Mouse (Mus musculus) hindbrain, embryonic 15.5 days (tissue): ENCODE data around the gene Atp8a2. TPM values are rescaled to one million over a fixed set of nuclear protein-coding genes. Genes with fewer than 3 reads are reported as not detected.

Experiments
- ATAC-seq: fragments of 200-750 bp; cut with Nextera tagmentation; 2 replicates; pipeline ENCODE4 v1.8.0; 2017; ENCODE audit warnings: low read depth, moderate number of reproducible peaks, moderate TSS enrichment; ENCODE audit not compliant: low FRiP score
- H3K27ac ChIP-seq: fragments of 300-500 bp; sonication (generic); replicated peaks from 2 replicates; pipeline ENCODE4 v1.5.1; 2015; ENCODE audit warnings: mild to moderate bottlenecking, inconsistent platforms
- H3K27me3 ChIP-seq: fragments of 300-500 bp; sonication (generic); 2 replicates; pipeline ENCODE4 v1.6.1; 2015; ENCODE audit warnings: control low read depth, inconsistent platforms
- H3K36me3 ChIP-seq: fragments of 300-500 bp; sonication (generic); 2 replicates; pipeline ENCODE4 v1.6.1; 2015; ENCODE audit warnings: control low read depth, inconsistent platforms
- H3K4me1 ChIP-seq: fragments of 300-500 bp; sonication (generic); replicated peaks from 2 replicates; pipeline ENCODE4 v1.6.1; 2015; ENCODE audit warnings: control low read depth, inconsistent platforms
- H3K4me2 ChIP-seq: fragments of 300-500 bp; sonication (generic); 2 replicates; pipeline ENCODE4 v1.6.1; 2015; ENCODE audit warnings: moderate library complexity, mild to moderate bottlenecking, inconsistent platforms
- H3K4me3 ChIP-seq: fragments of 300-500 bp; sonication (generic); 2 replicates; pipeline ENCODE4 v1.5.1; 2015; ENCODE audit warnings: mild to moderate bottlenecking, inconsistent platforms
- H3K9ac ChIP-seq: fragments of 300-500 bp; sonication (generic); 2 replicates; pipeline ENCODE4 v1.6.1; 2015; ENCODE audit warnings: inconsistent platforms
- H3K9me3 ChIP-seq: fragments of 300-500 bp; sonication (generic); 2 replicates; pipeline ENCODE4 v1.6.1; 2016; ENCODE audit warnings: control low read depth, inconsistent platforms
- WGBS: fragments of 180-500 bp; shearing (Covaris S2); methylation state at CpG from one replicate; pipeline ENCODE4 v1.1.7; 2015; 5-methylcytosine and 5-hydroxymethylcytosine counted together
- polyA plus RNA-seq: library from polyadenylated mRNA; unstranded; fragments of >200 nt; fragmentation: Nextera tagmentation; extraction: Ambion mirVana; gene quantifications from 2 replicates; pipeline ENCODE4 v1.2.1, GENCODE M21; 2015

The Atp8a2 gene
- polyA plus RNA-seq, 1 experiment from 2014 or later: 42.8 TPM

- WGBS: 55% methylated on average over 14 of the region's 14 CpGs
These were observed 583.9 kb downstream of the Atp8a2 start for GRCm38 (mm10) chr14:59612920-59613625.

GRCm38 (mm10) chr14:59607021-59607420 is 590.0 kb downstream of the Atp8a2 start:
- 60% methylated on average over 3 of the region's 3 CpGs for WGBS
- Histone ChIP-seq H3K4me3 (no peak overlapping the region), H3K9ac (no peak overlapping the region), H3K27me3 (no peaks in the 10 kb centered on the region), H3K27ac (no peak overlapping the region), H3K4me2 (no peak overlapping the region), H3K36me3 (no peaks in the 10 kb centered on the region), H3K9me3 (no peaks in the 10 kb centered on the region), H3K4me1 (no peaks in the 10 kb centered on the region)
- ATAC-seq: no peak

More at GRCm38 (mm10) chr14:59612920-59613625, 583.9 kb downstream of the Atp8a2 start:
- H3K9me3 ChIP-seq: no peaks in the 10 kb centered on the region
- no peaks in the 10 kb centered on the region for H3K4me1 ChIP-seq
- H3K9ac ChIP-seq: no peak overlapping the region
- no peak for ATAC-seq
- H3K36me3 ChIP-seq: no peaks in the 10 kb centered on the region
- no peaks in the 10 kb centered on the region for H3K27me3 ChIP-seq
- H3K4me2 ChIP-seq: no peak overlapping the region
- H3K4me3 ChIP-seq: no peak overlapping the region
- H3K27ac ChIP-seq: no peak overlapping the region

GRCm38 (mm10) chr14:59605671-59606353 is 591.2 kb downstream of the Atp8a2 start:
- Histone ChIP-seq H3K4me2 (no peak overlapping the region), H3K4me3 (no peak overlapping the region), H3K9me3 (no peaks in the 10 kb centered on the region), H3K27me3 (no peaks in the 10 kb centered on the region), H3K27ac (no peak overlapping the region), H3K36me3 (no peaks in the 10 kb centered on the region), H3K9ac (no peak overlapping the region), H3K4me1 (no peaks in the 10 kb centered on the region)
- ATAC-seq: 0 out of 2 replicates have a peak, but pooled peaks have one; percentile 69
- 21% methylated on average over 5 of the region's 5 CpGs for WGBS

GRCm38 (mm10) chr14:59604002-59604645 is 592.9 kb downstream of the Atp8a2 start:
- no peaks in the 10 kb centered on the region for H3K36me3 ChIP-seq
- H3K27ac ChIP-seq: no peak overlapping the region
- H3K9ac ChIP-seq: no peak overlapping the region
- H3K4me1 ChIP-seq: no peaks in the 10 kb centered on the region
- no peak for ATAC-seq
- no peaks in the 10 kb centered on the region for H3K27me3 ChIP-seq
- H3K9me3 ChIP-seq: no peaks in the 10 kb centered on the region
- no peak overlapping the region for H3K4me3 ChIP-seq
- no peak overlapping the region for H3K4me2 ChIP-seq
- WGBS: 70% methylated on average over 5 of the region's 5 CpGs

GRCm38 (mm10) chr14:59598260-59598627 is 598.7 kb downstream of the Atp8a2 start:
- Histone ChIP-seq H3K9ac (peak overlapping the region; percentile 85), H3K4me3 (peak overlapping the region; percentile 89), H3K4me2 (peak overlapping the region; percentile 83), H3K27ac (peak overlapping the region; percentile 86), H3K4me1 (peaks cover 17% of the 10 kb centered on the region), H3K9me3 (no peaks in the 10 kb centered on the region), H3K27me3 (no peaks in the 10 kb centered on the region), H3K36me3 (peaks cover 7% of the 10 kb centered on the region; the same call in 1 of the 2 replicates)
- 4% methylated on average over 8 of the region's 8 CpGs for WGBS
- ATAC-seq: peak; percentile 60; the same call in 1 of the 2 replicates

GRCm38 (mm10) chr14:59597398-59598259 is 599.4 kb downstream of the Atp8a2 start, which contains the start of gene Cdadc1:
Gene Cdadc1 (minus strand): TSS chr14:59597959.
- H3K9ac ChIP-seq: peak within 1 kb of the TSS; percentile 85
- WGBS: under 1% methylated on average over 47 of the region's 48 CpGs
- ATAC-seq: peak; percentile 95
- H3K4me1 ChIP-seq: peaks cover 17% of the 10 kb centered on the region
- peak within 1 kb of the TSS; percentile 83 for H3K4me2 ChIP-seq
- peak within 1 kb of the TSS; percentile 86 for H3K27ac ChIP-seq
- H3K9me3 ChIP-seq: no peaks in the 10 kb centered on the region
- H3K36me3 ChIP-seq: peaks cover 9% of the 10 kb centered on the region; the same call in 1 of the 2 replicates
- H3K4me3 ChIP-seq: peak within 1 kb of the TSS; percentile 89
- H3K27me3 ChIP-seq: no peaks in the 10 kb centered on the region

GRCm38 (mm10) chr14:59594988-59595387 is 602.0 kb downstream of the Atp8a2 start:
- Histone ChIP-seq H3K27me3 (no peaks in the 10 kb centered on the region), H3K9me3 (no peaks in the 10 kb centered on the region), H3K4me2 (no peak overlapping the region), H3K27ac (no peak overlapping the region), H3K36me3 (peaks cover 28% of the 10 kb centered on the region), H3K4me1 (peaks cover 17% of the 10 kb centered on the region), H3K4me3 (no peak overlapping the region), H3K9ac (no peak overlapping the region)
- 96% methylated on average over 3 of the region's 3 CpGs for WGBS
- no peak for ATAC-seq

- peaks cover 48% of the 10 kb centered on the region for H3K36me3 ChIP-seq
- H3K4me2 ChIP-seq: no peak overlapping the region
- H3K9me3 ChIP-seq: no peaks in the 10 kb centered on the region
- no peaks in the 10 kb centered on the region for H3K27me3 ChIP-seq
- H3K4me1 ChIP-seq: peaks cover 13% of the 10 kb centered on the region
- WGBS: 92% methylated on average over 3 of the region's 3 CpGs
- H3K4me3 ChIP-seq: no peak overlapping the region
- no peak overlapping the region for H3K27ac ChIP-seq
- no peak for ATAC-seq
- no peak overlapping the region for H3K9ac ChIP-seq
These were observed 604.4 kb downstream of the Atp8a2 start for GRCm38 (mm10) chr14:59592593-59592992.

- Histone ChIP-seq H3K9me3 (no peaks in the 10 kb centered on the region), H3K4me2 (no peak overlapping the region), H3K4me1 (peaks cover 9% of the 10 kb centered on the region), H3K9ac (no peak overlapping the region), H3K27ac (no peak overlapping the region), H3K36me3 (peaks cover 48% of the 10 kb centered on the region), H3K27me3 (no peaks in the 10 kb centered on the region), H3K4me3 (no peak overlapping the region)
- ATAC-seq: no peak
- WGBS: 75% methylated on average over 8 of the region's 8 CpGs
These were observed 605.1 kb downstream of the Atp8a2 start for GRCm38 (mm10) chr14:59591901-59592300.

- H3K36me3 ChIP-seq: peaks cover 60% of the 10 kb centered on the region
- H3K9ac ChIP-seq: no peak overlapping the region
- no peak overlapping the region for H3K4me2 ChIP-seq
- H3K27ac ChIP-seq: no peak overlapping the region
- H3K4me3 ChIP-seq: no peak overlapping the region
- WGBS: 87% methylated on average over 1 of the region's 1 CpGs
- no peak for ATAC-seq
- no peaks in the 10 kb centered on the region for H3K27me3 ChIP-seq
- H3K4me1 ChIP-seq: no peaks in the 10 kb centered on the region
- H3K9me3 ChIP-seq: no peaks in the 10 kb centered on the region
These were observed 606.4 kb downstream of the Atp8a2 start for GRCm38 (mm10) chr14:59590614-59591013.
